Mouse (Mus musculus) heart, adult 2 months (tissue): Measurements from ENCODE around the gene Mprip.

Experiments
- CTCF ChIP-seq: fragments of 200-600 bp; IDR thresholded peaks from 2 replicates; pipeline ENCODE4 v1.8.1; 2022; ENCODE audit warnings: antibody characterized with exemption, mild to moderate bottlenecking, moderate library complexity
- EP300 ChIP-seq: fragments of 200-500 bp; IDR thresholded peaks from 2 replicates; pipeline ENCODE4 v1.6.1; 2011; ENCODE audit warnings: low read depth, low read length, control low read depth; ENCODE audit not compliant: insufficient read depth
- POLR2A ChIP-seq: fragments of 200-500 bp; IDR thresholded peaks from 2 replicates; pipeline ENCODE4 v1.6.1; 2011; ENCODE audit warnings: mild to moderate bottlenecking, low read depth, low read length, control low read depth; ENCODE audit not compliant: insufficient read depth

DNA sequence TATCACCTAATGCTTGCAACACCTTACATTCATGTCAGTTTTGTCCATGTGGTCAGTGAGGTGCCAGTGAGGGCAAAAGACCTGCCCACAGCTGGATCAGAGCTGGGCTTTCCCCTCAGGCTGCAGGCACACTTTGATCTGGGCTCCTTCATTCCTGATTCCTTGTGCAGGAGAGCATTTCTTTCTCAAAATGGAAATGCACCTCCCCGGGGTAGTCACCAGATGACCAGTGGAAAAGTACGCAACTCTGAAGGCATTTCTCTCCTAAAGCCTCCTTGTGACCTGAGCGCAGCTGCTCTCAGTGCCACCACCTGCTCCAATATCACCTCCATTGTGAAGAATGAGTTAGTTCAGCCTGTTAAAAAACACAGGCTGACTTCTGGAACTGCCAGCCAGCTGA is at the start of gene Mprip:
- TF ChIP-seq CTCF (no peak), POLR2A (no peak), EP300 (no peak)
